Mouse (Mus musculus): ENCODE data around the gene Slc2a5. TPM values are rescaled to one million over a fixed set of nuclear protein-coding genes. Genes with fewer than 3 reads are reported as not detected.

Gene Slc2a5
- total and polyA plus RNA-seq, 3 experiments = 0.58 to 4.9 TPM; not detected in 1

DNA sequence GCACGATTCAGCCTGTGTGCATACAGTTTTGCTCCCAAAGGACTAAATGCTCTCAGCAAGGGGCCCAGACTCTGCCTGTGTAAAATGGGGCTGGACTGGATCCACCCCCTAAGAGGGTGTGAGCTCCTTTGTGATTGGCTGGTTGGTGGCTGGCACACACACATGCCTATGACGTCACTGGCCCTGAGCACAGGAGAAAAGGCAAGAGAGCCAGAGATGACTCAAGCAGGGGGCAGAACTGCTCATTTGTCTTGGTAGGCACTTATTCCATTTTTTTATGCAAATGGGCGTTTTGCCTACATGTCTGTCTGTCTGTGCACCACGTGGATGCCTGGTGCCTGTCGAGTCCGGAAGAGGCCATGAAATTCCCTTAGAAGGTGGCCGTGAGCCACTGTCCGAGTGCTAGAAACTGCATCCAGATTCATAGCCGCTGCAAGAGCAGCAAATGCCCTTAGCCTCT, 19.0 kb downstream of the Slc2a5 start (continued):
- TF ChIP-seq RCOR1 (IDR thresholded peaks at IDR 0.05; ENCODE audit: low read depth, low read length) (no peak), MXI1 (IDR thresholded peaks at IDR 0.05; ENCODE audit: low read depth, low read length) (peak; percentile 66), TBP (IDR thresholded peaks at IDR 0.05; ENCODE audit: low read depth, low read length) (peak; percentile 87), SIN3A (IDR thresholded peaks at IDR 0.05; ENCODE audit: low read length) (no peak; the same call in 1 of the 2 replicates), MEF2A (IDR thresholded peaks at IDR 0.05; ENCODE audit: extremely low read depth, insufficient replicate concordance, low read depth, low read length, poor library complexity, severe bottlenecking) (no peak), ZKSCAN1 (IDR thresholded peaks at IDR 0.05; ENCODE audit: low read depth, low read length) (no peak), POLR2AphosphoS2 (IDR thresholded peaks at IDR 0.05; ENCODE audit: low read length) (peak; percentile 65; the same call in 1 of the 2 replicates), MAFK (IDR thresholded peaks at IDR 0.05; ENCODE audit: borderline replicate concordance, low read depth, low read length) (no peak), ETS1 (IDR thresholded peaks at IDR 0.05; ENCODE audit: low read depth, low read length) (peak; percentile 69), SMC3 (IDR thresholded peaks at IDR 0.05; ENCODE audit: low read depth, low read length) (no peak), ELF1 (IDR thresholded peaks at IDR 0.05; ENCODE audit: low read depth, low read length) (no peak), TAL1 (IDR thresholded peaks at IDR 0.05; ENCODE audit: low read length) (no peak), RAD21 (IDR thresholded peaks at IDR 0.05; ENCODE audit: low read depth, low read length) (no peak), CHD2 (IDR thresholded peaks at IDR 0.05; ENCODE audit: low read length) (no peak), POLR2AphosphoS5 (IDR thresholded peaks at IDR 0.05; ENCODE audit: borderline replicate concordance, low read depth, low read length) (no peak), ZC3H11A (IDR thresholded peaks at IDR 0.05; ENCODE audit: low read depth, low read length) (no peak), POLR2A (IDR thresholded peaks at IDR 0.05; ENCODE audit: control insufficient read depth in 1 of 2, insufficient read depth in 1 of 2, low read depth in 1 of 2, low read length in 2 of 2, poor library complexity in 1 of 2) (peak in 1 of 2 experiments; percentile 73; a peak in 2 of 4 replicates), BHLHE40 (IDR thresholded peaks at IDR 0.05; ENCODE audit: borderline replicate concordance, low read depth, low read length) (no peak), MYB (IDR thresholded peaks at IDR 0.05; ENCODE audit: low read depth, low read length) (no peak)

DNA sequence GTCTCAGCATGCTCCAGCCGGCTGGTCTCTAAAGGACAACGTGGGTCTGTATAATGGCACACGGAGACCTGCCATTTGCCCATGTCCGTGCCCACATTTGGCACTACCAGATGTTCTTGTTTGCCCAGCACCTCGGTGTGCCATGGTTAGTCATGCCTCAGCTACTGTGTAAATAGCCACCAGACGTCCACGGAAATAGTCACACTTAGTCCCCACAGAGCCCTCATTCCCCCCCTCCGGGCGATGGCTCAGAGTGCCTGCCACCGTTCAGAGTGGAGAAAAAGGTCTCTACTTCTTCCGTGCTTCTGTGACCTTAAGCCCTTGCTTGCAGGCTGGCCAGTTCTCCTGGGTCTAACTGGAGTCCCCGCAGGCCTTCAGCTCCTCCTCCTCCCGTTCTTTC, 20.0 kb downstream of the Slc2a5 start:
- Histone ChIP-seq H3K9me3 (replicated peaks; ENCODE audit: insufficient read depth, low read length) (no peaks in the 10 kb centered on the region), H3K27me3 (ENCODE audit: control insufficient read depth in 1 of 2, insufficient read depth in 2 of 2, low read length in 2 of 2) (no peaks in the 10 kb centered on the region), H3K79me2 (ENCODE audit: control insufficient read depth, insufficient read depth, low read length, poor library complexity) (no peaks in the 10 kb centered on the region), H3K4me3 (ENCODE audit: control insufficient read depth in 1 of 2, insufficient read depth in 1 of 2, low read depth in 2 of 2, low read length in 2 of 2) (no peak overlapping the region), H3K4me1 (ENCODE audit: control insufficient read depth in 1 of 2, insufficient read depth in 2 of 2, low read length in 2 of 2) (peaks cover 2 to 10% of the 10 kb centered on the region in 2 experiments; a peak in 2 of 4 replicates), H3K36me3 (ENCODE audit: control insufficient read depth in 1 of 2, insufficient read depth in 2 of 2, low read length in 2 of 2) (peaks cover 0 to 6% of the 10 kb centered on the region in 2 experiments; a peak in 2 of 4 replicates), H3K9ac (ENCODE audit: control insufficient read depth, low read depth, low read length, poor library complexity, severe bottlenecking) (no peak overlapping the region), H3K27ac (ENCODE audit: control insufficient read depth, low read depth, low read length) (no peak overlapping the region)
- no peak for DNase-seq (ENCODE audit: low read depth, low spot score)
- no peak for TF ChIP-seq MAX (IDR thresholded peaks at IDR 0.05; ENCODE audit: low read length)
- no peak for TF ChIP-seq JUND (IDR thresholded peaks at IDR 0.05; ENCODE audit: low read depth, low read length)
- TF ChIP-seq CTCF (IDR thresholded peaks at IDR 0.05 in 2 of 3, conservative IDR thresholded peaks at IDR 0.05 in 1 of 3; ENCODE audit: control insufficient read depth in 1 of 3, insufficient read depth in 1 of 3, low read depth in 2 of 3, low read length in 3 of 3, poor library complexity in 1 of 3, severe bottlenecking in 1 of 3) = no peak
- no peak for TF ChIP-seq POLR2A (IDR thresholded peaks at IDR 0.05; ENCODE audit: control insufficient read depth in 1 of 2, insufficient read depth in 1 of 2, low read depth in 1 of 2, low read length in 2 of 2, poor library complexity in 1 of 2)

All from MEL (cell line).